Mouse (Mus musculus) ES-E14 (cell line): ENCODE measurements at regions not wholly inside any gene's neighbourhood (a gene's known extent, or its start where the extent isn't known, plus 50 kb on each side); places are given as distances from the start of the nearest gene placed in this dataset.

ENCODE experiments used
- CHD2 ChIP-seq: IDR thresholded peaks from 2 replicates; pipeline ENCODE4 v1.6.1; 2014; ENCODE audit warnings: mild to moderate bottlenecking, low read depth, low read length, inconsistent platforms
- HCFC1 ChIP-seq: IDR thresholded peaks from 2 replicates; pipeline ENCODE4 v1.6.1; 2012; ENCODE audit warnings: low read length, inconsistent platforms, borderline replicate concordance; ENCODE audit not compliant: insufficient read depth
- MAFK ChIP-seq: IDR thresholded peaks from 2 replicates; pipeline ENCODE4 v1.6.1; 2014; ENCODE audit warnings: mild to moderate bottlenecking, low read depth, low read length, inconsistent platforms; ENCODE audit not compliant: insufficient read depth
- ZC3H11A ChIP-seq: IDR thresholded peaks from 2 replicates; pipeline ENCODE4 v1.6.1; 2012; ENCODE audit warnings: low read depth, mild to moderate bottlenecking, inconsistent platforms, low read length, borderline replicate concordance
- ZNF384 ChIP-seq: IDR thresholded peaks from 2 replicates; pipeline ENCODE4 v1.6.1; 2012; ENCODE audit warnings: low read depth, low read length, inconsistent platforms

DNA sequence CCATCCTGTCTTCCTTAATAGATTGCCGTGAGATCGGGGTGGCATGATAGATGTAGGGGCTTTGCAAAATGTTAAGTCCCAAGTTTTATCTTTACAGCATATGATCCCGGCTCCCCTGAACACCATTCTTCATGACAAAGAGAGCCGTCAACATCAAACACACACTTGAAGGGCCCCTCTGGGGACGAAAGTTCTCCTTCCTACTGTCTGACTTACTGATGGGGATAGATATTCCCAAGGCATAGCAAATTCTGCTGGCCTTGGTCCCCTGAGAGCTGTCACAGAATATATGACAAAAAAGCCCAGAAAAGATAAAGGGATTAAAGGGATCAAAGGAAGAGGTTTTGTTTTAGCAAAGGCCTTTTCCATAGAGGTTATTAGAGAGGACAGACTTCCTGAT lies 130.9 kb downstream of the Srek1 start:
- no peak for TF ChIP-seq ZNF384
- TF ChIP-seq ZC3H11A = no peak
- TF ChIP-seq CHD2 = no peak
- TF ChIP-seq MAFK = no peak
- TF ChIP-seq HCFC1 = no peak
